Mouse (Mus musculus): Measurements from ENCODE around the gene Plekha4.
"Not testable (repeated sequence)": the region's sequence is repeated elsewhere in the genome, so short reads cannot be mapped to it uniquely, and the experiment has no call there.

Plekha4 gene

DNA sequence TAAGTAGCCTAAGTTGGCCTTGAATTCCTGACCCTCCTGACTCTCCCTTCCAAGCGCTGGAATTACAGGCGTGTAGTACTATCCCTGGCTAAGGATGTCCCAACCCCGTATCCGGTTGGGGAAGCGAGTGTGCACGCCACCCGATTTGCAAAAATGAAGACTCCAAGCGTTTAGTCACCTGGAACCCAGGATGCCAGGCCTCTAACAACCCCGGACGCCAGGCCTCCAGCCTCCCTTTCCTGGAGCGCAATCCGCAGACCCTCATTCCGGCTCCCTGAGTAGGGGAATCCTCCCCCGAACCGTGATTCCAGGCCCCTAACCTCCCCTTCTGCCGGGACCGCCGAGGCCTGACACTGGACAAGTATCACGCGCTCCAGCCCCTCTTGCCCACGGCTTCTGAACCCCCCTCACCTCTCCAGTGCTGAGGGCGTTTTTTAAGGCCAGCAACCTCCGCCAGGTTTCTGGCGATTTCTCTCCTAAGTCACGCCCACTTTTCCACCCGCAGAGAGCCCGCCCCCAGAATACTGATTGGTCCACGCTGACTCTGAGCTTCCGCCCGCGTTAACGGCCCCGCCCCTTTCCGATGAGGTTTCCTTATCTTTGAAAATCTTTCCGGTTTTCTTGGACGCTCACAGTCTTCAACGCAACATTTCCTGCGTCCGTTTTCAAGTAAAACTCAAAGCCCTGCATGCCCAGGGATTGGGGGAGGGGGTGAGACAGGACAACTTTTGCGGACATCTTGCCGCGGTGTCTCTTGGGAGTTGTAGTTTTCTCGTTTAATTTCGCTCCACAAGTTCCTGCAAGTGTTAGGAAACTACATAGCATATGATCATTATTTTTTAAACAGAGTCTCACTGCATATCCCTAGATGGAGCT, 16.0 kb upstream of the Plekha4 start, which contains the start of gene Nucb1:
Gene Nucb1 (minus strand): TSS at position 495 of the 876 bp plus-strand sequence.
- DNase-seq, result peak; percentile 97

- DNase-seq, result no peak
Measured at GRCm38 (mm10) chr7:45514411-45514810, 11.7 kb upstream of the Plekha4 start.

GRCm38 (mm10) chr7:45515436-45515835, 10.7 kb upstream of the Plekha4 start:
- DNase-seq, result no peak

DNA sequence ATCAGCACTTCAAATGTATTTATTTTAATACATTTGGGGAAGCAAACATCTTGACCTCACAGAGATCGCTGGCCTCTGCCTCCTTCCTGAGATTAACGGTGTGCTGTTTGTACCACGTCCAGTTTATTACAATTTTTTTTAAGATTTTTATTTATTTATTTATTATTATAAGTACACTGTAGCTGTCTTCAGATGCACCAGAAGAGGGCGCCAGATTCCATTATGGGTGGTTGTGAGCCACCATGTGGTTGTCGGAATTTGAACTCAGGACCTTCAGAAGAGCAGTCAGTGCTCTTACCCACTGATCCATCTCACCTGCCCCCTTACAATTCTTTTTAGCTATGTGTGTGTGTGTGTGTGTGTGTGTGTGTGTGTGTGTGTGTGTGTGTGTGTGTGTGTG, 9.3 kb upstream of the Plekha4 start:
- DNase-seq, result not testable (repeated sequence)

GRCm38 (mm10) chr7:45518618-45519017, 7.5 kb upstream of the Plekha4 start:
- no peak for DNase-seq

DNA sequence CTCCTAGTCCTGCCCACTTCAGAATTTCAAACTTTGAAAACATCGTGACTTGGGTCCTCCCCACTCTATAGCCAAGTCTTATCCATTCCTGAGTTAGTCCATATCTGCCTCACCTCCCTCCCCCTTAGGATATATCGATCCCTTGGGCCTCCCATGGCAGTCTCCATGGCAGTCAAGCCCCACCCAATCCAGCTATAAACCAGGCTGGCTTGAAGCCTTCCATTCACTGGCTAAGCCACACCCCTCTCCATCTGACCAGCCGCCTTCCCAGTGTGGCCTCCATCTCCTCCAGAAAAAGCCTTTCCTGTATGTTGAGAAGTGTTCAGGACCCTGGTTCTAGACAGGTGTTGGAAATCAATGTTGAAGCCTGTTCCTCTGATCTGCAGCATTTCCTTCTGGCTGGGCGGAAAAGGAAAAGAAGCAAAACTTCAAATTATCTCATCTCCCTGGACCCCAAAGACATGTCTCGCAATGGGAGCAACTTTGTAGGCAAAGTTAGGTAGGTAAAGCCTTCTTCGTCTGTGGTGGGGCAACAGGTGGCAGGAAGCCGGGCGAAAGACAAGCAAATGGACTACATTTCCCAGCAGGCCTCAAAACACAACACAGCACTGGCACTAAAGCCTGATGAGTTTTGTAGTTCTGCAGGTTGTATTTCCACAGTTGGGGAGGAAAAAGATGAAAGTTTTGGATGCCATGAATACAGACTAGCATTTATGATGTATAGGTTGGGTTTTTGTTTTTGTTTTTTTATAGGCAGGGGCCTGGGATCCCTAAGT, 6.6 kb upstream of the Plekha4 start:
- DNase-seq, result no peak

- DNase-seq, result no peak
Measured at GRCm38 (mm10) chr7:45520605-45521004, 5.5 kb upstream of the Plekha4 start.

- DNase-seq, result peak; percentile 92
Measured at GRCm38 (mm10) chr7:45521728-45522184, 4.4 kb upstream of the Plekha4 start.

- DNase-seq, result no peak
Measured at GRCm38 (mm10) chr7:45522194-45522752, 3.9 kb upstream of the Plekha4 start.

- peak; percentile 41 for DNase-seq
Measured at GRCm38 (mm10) chr7:45522957-45523676, 3.0 kb upstream of the Plekha4 start.

GRCm38 (mm10) chr7:45523678-45524170, 2.4 kb upstream of the Plekha4 start:
- no peak for DNase-seq

DNA sequence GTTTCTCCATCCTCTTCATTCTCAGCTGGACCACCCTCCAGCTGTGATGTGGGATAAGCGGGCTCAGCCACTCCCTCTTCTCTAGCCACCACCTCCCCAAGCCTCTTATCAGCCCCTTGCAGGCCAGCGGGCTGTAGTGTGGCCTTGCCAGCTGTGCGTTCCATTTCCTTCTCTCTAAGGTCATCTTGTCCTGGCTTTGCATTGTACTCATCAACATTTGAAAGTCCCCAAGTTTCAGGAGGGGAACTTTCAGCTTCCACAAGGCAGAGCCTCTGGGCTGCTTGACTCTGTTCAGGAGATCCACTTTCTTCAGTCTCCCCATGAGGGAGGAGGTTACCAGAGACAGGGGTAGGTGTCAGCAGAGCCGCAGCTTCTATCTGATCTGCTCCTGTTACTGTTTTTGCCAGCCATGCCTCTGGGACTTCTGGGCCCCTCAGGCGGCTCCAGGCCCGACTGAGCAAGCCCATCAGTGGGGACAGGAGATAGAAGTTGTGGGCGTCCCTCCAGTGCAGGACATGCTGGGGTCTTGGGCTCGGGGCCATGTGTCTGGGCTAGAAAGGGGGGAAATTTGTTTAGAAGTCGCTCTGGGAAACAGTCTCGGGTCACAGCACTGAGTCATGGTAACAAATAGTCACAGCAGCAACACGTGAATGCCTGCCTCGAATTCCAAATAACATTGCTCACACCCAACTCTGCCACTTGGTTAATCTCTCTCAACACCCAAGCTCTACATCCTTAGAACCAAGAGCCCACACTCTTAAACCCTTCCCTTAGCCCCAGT, 1.1 kb upstream of the Plekha4 start:
- DNase-seq, result peak; percentile 51

DNA sequence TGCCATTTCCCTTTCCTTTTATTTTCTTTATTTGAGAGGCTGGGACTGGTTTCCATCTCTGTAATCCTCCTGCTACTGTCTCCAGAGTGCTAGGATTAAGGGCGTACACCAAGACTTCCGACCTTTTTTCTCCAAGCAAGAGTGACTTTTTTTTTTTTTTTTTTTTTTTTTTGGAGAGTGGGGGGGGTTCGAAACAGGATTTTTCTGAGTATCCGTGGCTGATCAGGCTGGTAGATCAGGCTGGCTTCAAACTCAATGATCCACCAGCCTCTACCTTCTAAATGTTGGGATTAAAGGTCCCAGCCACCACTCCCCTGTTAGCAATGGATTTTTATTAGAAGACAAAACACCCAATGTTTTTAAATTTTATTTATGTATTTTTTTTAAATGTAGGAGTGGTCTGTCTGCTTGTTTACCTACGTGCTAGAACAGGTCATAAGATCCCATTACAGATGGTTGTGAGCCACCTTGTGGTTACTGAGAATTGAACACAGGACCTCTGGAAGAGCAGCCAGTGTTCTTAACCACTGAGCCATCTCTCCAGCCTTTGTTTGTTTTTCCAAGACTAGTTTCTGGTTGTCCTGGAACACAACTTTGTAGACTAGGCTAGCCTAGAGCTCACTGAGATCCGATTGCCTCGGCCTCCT, 467 bp downstream of the Plekha4 start:
- DNase-seq, result peak; percentile 66

DNA sequence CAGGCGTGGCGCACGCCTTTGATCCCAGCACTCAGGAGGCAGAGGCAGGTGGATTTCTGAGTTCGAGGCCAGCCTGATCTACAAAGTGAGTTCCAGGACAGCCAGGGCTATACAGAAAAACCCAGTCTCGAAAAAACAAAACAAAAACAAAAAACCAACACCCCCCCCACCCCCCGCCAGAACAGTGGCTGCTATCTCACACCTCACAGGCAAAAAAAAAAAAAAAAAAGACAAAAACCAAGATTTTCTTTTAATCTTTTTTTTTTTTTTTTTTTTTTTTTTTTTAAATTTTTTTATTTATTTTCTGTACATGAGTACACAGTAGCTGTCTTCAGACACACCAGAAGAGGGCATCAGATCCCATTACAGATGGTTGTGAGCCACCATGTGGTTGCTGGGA, 1.0 kb downstream of the Plekha4 start:
- DNase-seq, result not testable (repeated sequence)

DNA sequence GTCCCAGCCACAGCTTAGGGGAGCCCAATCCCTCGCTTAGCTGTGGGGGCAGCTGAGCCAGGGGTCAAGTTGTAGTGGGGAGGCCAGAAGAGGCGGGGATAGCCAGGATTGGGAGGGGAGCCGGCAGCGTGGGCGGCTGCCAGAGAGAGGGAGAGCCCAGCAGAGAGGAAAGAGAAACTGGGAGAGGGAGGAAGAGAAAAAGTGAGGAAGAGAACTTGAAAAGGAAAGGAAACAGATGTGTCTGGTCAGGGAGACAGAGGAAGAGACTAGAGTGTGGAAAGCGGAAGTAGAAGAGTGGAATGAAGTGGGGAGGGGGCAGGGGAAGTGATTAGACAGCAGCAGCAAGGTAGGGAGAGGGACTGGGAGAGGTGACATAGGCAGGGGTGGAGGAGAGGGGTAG, 3.3 kb downstream of the Plekha4 start:
- DNase-seq, result no peak

DNA sequence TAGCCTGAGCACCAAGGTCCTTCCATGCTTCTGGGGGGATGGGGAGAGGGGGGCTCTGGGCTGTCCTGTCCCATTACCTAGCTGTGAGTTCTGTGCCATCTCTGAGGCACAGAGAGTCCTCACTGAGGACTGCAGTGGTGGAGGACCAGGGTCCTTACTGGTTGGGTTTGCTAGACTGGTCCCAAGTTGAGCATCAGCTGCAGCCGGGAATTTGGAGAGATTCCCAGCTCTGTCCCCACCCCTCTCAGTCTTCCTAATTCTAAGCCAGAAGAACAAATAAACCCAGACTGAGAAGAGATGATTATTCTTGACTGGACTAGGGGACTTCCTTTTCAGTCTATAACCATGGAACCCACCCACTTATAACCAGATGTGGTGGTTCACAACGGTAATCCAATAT, 4.5 kb downstream of the Plekha4 start:
- no peak for DNase-seq

GRCm38 (mm10) chr7:45535676-45536075, 9.5 kb downstream of the Plekha4 start:
- no peak for DNase-seq

DNA sequence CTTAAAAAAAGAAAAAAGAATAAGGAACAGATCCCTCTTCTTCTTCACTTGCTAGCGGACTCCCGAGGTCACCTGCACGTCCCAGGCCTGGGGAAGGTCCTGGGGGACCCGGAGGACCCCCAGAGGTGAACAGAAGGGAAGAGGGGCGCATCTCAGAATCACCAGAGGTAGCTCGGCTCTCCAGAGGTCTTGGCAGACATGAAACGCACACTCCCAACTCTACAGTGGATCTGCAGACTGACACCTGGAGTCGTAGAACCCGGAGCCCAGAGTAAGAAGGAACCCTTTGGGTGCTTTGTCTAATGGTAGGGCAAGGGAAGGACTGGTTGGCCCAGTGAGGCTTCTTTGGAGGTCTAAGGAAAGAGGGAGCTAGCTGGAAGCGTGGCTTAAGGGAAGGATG, 11.5 kb downstream of the Plekha4 start:
- DNase-seq, result no peak

DNA sequence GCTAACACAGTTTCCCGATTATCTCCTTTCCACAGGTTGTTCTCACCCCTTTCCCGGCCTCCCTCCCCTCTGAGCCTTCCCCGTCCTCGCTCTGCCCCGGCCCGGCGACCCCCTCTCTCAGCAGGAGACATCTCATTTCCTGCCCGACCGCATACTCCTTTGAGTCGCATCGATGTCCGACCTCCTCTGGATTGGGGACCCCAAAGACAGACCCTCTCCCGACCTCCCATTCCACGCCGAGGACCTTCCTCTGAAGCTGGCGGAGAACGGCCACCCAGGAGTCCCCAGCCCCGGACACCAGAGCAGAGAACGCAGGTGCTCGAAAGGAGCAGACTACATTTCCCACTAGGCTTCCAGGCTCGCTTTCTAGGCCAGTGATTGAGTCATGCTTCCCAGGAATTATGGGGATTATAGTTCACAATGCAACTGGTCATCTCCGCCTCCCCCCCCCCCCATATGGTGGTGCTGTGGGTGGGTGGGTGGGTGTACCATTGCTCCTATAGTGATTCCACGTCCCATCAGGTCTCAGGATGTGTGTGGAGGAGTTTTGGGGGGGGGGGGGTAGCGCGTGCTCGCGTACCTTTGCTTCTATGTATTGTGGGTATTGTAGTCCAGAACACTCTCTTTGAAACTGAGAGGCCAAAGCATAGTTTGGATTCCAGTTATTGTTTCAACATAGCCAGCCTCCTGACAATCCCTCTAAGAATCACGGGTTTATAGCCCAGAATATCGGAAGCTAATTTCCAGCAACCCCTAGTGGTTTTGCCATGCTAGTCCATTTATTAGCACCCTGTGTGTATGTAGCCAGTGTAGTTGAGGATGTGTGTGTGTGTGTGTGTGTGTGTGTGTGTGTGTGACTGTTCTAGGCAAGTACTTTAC, 12.3 kb downstream of the Plekha4 start:
- peak; percentile 76 for DNase-seq

- no peak for DNase-seq
Measured at GRCm38 (mm10) chr7:45539095-45539494, 13.0 kb downstream of the Plekha4 start.
